Comparison of ENCODE assay signal across 24 mouse cellular contexts in the genomic region with DNA sequence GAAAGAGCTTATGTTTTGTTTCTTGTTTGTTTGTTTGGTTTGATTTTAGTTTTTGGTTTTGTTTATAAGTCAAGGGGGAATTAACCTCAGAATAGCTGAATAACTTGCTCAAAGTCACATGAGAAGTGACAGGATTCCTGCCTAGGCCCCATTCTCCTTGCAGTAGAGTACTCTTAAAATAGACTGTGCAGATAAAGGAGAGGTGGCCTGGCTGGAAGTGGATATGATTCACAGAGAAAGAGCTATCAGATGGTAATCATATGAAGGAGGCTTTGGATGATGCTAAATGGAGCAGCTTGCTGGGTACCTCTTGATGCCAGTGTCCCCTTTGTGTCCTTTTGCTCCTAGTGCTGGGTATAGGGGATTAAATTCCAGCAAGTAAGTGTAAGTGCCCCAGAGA. TPM values are rescaled to one million over a fixed set of nuclear protein-coding genes. Genes with fewer than 3 reads are reported as not detected.
"Had no signal": no experiment of that assay in that cellular context is flagged by ENCODE, and none has a peak within 500 bp of the region (broad histone marks: within the 10 kb centered on the region; RNA-seq: fewer than 3 reads in every experiment).

No protein-coding gene starts in this region.

- H3K4me1 ChIP-seq: liver, embryonic 13.5 days had no signal

- DNase-seq: kidney, postnatal 10 days; kidney, postnatal 36 days; layer of hippocampus, adult 9-11 months; liver; liver, embryonic 13.5 days; lung, adult 2 months; lung, postnatal 14 days; lung, postnatal 4 days; midbrain, embryonic 14.5 days; right cerebral cortex, adult 18-20 months; right cerebral cortex, postnatal 14 days; right cerebral cortex, postnatal 4 days; thymus, adult 2 months; thymus, postnatal 14 days; thymus, postnatal 4 days had no signal

- H3K4me2 ChIP-seq: kidney, embryonic 15.5 days; limb, embryonic 13.5 days; liver, embryonic 13.5 days; midbrain, embryonic 11.5 days; neural tube, embryonic 12.5 days; neural tube, embryonic 15.5 days had no signal

- H3K4me3 ChIP-seq: kidney, embryonic 15.5 days; limb, embryonic 10.5 days; limb, embryonic 13.5 days; liver, embryonic 13.5 days; neural tube, embryonic 12.5 days; neural tube, embryonic 15.5 days had no signal

- H3K9me3 ChIP-seq: kidney, embryonic 15.5 days; limb, embryonic 10.5 days; limb, embryonic 13.5 days; liver, embryonic 13.5 days; neural tube, embryonic 12.5 days; neural tube, embryonic 15.5 days had no signal

- H3K27ac ChIP-seq: kidney, embryonic 15.5 days; limb, embryonic 10.5 days; limb, embryonic 13.5 days; liver, embryonic 13.5 days; neural tube, embryonic 12.5 days; neural tube, embryonic 15.5 days; stomach, postnatal 0 days had no signal

- H3K9ac ChIP-seq: kidney, embryonic 15.5 days; limb, embryonic 13.5 days; liver, embryonic 13.5 days; neural tube, embryonic 12.5 days; neural tube, embryonic 15.5 days had no signal

- H3K36me3 ChIP-seq: kidney, embryonic 15.5 days; limb, embryonic 10.5 days; limb, embryonic 13.5 days; liver, embryonic 13.5 days; neural tube, embryonic 15.5 days had no signal

- H3K27me3 ChIP-seq: liver, embryonic 13.5 days; neural tube, embryonic 12.5 days; neural tube, embryonic 15.5 days had no signal

RNA-seq across cellular contexts. Expression of a gene that starts 26.1 kb away (rescaled TPM):
- total RNA-seq: megakaryocyte progenitor cell, adult 5-6 weeks; megakaryocyte-erythroid progenitor cell, adult 5-6 weeks had no signal
